Mouse (Mus musculus): ENCODE results near the gene Ascl3.

Ascl3 gene

DNA sequence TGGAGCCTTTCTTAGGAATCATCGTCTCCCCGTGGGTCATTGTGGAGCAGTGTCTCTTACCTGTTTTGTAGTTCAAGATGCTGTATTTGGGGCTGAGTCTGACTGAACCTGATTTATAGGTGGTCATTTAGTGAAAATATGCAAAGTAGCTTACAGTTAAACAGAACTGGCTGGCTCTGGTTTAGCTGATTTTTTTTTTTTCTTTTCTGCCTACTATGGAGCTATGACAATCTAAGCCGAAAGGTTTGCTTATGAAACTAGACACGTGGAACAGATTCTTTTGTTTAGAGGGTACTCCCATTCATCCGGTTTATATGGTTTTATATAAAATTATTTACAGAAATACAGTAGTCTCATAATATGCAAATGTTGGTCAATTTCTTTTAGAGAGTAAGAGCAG lies at the start of gene Ascl3:
TSS of gene Ascl3 (minus strand) at position 101 of the 400 bp plus-strand sequence.
- no peak for DNase-seq (ENCODE audit: low spot score in 2 of 2)

GRCm38 (mm10) chr7:109781087-109781469 lies 49.6 kb upstream of the Ascl3 start:
- peak in 1 of 2 experiments; percentile 22 for DNase-seq (ENCODE audit: low spot score in 2 of 2)

DNA sequence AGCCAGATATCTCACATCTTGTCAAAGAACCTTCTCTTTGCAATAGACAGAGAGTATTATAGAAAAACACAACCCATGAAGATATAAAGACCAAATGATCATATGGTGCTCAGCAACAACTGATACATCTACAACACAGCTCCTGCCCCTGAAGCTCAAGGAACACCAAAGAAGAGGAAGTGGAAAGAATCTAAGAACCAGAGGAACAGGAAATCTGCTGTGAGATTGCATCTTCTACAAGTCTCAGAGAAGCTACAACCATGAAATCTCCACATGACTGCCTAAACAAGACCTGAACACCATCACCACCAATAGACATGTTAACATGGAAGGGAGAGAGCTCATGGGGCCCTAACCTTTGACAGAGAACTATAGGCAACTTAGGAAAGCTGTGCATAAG lies 40.7 kb upstream of the Ascl3 start:
- DNase-seq (ENCODE audit: low spot score in 2 of 2), result no peak

DNA sequence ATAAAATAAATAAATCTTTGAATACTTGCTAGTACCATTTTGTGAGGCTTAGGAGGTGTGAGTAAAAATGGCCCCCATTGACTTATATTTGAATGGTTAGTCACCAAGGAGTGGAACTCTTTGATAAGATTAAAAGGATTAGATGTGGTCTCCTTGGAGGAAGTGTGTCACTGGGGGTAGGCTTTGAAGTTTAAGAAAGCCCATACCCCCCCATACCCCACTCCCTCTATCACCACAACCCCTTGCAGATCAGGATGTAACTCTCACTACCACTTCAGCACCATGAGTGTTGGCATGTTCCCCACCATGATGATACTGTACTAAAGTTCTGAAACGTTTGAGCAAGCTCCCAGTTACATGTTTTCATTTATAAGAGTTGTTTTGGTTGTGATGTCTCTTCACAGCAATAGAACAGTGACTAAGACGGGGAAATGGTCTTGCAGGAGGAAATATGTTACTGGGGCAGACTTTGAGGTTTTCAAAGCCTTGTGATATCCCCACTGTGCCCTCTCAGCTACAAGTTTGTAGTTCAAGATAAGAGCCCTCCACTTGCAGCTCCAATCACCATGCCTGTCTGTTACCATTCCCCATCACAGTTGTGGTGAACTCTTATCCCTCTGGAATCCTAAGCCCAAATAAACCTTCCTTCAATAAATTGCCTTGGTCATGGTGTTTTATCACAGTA lies 37.3 kb upstream of the Ascl3 start:
- no peak for DNase-seq (ENCODE audit: low spot score in 2 of 2)

DNA sequence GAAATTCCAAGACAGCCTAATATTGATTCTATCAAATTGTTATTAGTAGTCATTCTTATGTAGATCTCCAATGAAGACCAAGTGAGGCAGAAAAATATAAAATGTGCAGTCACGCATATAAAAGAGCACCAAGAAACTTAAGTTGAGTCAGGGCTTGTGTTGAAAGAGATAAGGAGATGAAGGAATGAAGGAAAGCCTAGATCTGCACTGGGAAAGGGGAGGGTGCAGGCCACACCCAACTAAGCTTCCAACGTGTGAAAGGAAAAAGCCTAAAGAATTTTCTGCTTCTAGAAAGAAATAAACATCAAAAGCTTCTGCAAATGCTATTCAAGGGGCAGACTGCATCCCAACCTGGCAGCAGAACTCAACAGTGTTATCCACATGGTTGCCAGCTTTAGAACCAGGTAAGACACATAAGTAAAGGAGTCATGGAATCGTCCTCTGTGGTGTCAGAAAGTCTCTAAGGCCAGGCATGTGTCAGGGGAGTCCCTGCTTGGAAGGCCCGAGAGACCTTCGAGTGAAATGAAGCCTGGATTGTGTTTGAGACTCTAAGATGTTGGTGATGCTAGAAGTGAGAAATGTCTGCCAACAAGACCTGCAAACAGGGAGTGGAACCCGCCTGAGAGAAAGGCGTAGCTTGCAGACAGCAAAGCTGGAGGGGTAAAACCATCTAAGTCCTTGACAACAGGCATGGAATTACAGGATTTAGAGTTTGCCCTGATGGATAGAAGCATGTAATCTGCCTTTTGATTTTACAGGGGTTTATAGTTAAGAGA lies 36.2 kb upstream of the Ascl3 start:
- DNase-seq (ENCODE audit: low spot score in 2 of 2), result peak in 1 of 2 experiments; percentile 19

DNA sequence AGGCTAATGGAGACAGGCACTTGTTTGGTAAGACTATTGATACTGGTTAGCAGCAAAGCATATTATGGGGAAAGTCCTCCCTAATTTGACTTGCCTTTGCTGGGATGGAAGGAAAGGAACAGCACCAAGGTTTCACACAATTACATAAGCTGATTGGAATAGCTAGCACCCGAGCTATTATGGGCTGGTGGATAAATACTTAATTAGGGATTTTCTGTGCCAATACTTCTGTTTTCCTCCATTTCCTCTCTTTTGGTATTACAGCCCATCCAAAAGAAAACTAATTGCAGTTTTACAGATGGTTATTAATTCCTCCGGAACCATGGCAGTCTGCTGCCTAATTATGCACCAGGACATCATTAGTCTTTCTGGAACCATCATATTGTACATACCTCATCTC lies 32.5 kb upstream of the Ascl3 start:
- no peak for DNase-seq (ENCODE audit: low spot score in 2 of 2)

DNA sequence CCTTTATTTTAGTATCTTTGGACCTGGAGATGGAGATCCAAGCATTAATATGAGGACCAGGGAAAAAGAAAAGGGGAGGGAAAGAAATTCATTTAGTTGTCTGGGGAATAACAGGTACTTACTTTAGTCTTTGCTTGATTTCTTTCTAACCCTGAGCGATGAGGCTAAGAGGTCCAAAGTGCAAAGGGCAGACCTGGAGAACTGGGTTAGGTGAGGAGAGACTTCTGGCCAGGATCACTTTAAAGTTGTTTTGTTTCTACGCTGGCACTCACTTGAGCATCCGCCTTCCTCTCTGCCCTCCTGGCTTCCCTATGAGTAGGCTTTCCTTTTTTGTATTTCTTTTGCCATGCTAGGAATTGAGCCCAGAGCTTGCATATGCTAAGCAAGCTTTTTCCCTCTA lies 24.8 kb upstream of the Ascl3 start:
- DNase-seq (ENCODE audit: low spot score in 2 of 2), result no peak

GRCm38 (mm10) chr7:109754034-109754433 lies 22.5 kb upstream of the Ascl3 start:
- DNase-seq (ENCODE audit: low spot score in 2 of 2), result no peak

- peak; percentile 77 to 79 for DNase-seq (ENCODE audit: low spot score in 2 of 2)
Observed at GRCm38 (mm10) chr7:109752008-109752925, 20.7 kb upstream of the Ascl3 start, which contains the start of gene Tmem9b. TSS of gene Tmem9b (minus strand) at chr7:109752875.

DNA sequence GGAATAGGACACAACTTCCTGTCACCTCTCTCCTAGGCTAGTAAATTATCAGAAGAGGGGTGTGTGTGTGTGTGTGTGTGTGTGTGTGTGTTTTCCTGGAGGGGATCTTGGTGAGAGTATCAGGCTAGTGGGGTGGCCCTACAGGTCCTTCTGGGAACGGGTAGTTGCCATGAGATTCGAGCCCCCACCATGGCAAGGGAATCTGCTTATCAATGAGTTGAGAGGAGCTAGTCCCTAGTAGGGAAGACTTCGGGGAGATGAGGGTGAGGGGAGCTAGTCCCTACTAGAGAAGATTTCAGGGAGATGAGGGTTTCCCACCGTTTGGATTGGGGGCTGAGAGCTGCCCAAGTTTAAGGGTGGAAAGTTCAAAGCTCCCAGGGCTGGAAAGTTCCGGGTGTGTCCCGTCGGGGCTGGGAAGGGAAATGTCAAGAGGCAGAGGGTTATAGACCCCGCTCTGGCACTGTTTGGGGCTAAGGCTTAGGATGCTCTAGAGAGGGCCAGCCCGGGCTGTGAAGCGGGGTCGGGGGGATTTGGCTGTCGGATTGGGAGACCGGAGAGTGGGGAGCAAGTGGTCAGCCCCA lies 20.0 kb upstream of the Ascl3 start:
- no peak for DNase-seq (ENCODE audit: low spot score in 2 of 2)

- DNase-seq (ENCODE audit: low spot score in 2 of 2), result no peak
Observed at GRCm38 (mm10) chr7:109747747-109748146, 16.2 kb upstream of the Ascl3 start.

GRCm38 (mm10) chr7:109741703-109742102 lies 10.2 kb upstream of the Ascl3 start:
- DNase-seq (ENCODE audit: low spot score in 2 of 2), result no peak

GRCm38 (mm10) chr7:109741060-109741459 lies 9.5 kb upstream of the Ascl3 start:
- DNase-seq (ENCODE audit: low spot score in 2 of 2), result no peak

- DNase-seq (ENCODE audit: low spot score in 2 of 2), result no peak
Observed at GRCm38 (mm10) chr7:109739822-109740370, 8.4 kb upstream of the Ascl3 start.

DNA sequence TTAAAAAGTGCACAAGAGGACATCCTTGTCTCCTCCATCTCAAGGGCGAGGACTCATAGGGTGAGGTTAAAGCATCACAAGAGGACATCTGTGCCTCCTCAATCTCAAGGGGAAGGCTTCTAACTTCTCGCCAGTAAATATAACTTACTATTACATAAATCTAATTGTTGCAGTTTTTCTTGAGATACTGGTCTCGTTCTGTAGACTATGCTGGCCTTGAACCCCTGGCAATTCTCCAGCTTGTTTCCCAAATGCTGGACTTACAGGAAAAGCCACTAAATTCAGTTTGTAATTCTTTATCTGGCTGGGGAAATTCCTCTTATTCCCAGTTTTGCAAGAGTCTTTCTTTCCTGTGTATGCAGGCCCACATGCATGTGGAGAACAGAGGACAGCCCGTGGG lies 3.3 kb upstream of the Ascl3 start:
- no peak for DNase-seq (ENCODE audit: low spot score in 2 of 2)

DNA sequence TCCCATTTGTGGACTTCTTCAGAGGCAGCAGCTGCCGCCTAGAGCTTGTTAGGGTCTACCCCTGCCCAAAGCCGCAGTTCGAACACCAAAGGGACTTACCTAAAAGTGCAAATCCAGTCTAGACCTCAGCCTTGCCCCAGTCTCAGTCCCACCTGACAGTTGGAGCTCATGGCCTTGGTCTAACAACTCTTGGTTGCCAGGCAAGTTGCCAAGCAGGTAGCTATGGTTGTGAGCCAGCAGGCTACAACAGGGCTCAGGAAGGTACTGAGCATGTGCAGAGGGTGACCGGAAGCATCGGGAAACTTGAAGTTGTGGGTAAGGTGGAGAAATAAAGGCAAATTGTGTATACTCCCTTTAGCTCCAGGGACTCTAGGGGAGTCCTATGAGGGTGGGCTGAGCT lies 7.8 kb downstream of the Ascl3 start, which contains the start of gene BC051019:
TSS of gene BC051019 (minus strand) at position 154 of the 400 bp plus-strand sequence.
- no peak for DNase-seq (ENCODE audit: low spot score in 2 of 2)

DNA sequence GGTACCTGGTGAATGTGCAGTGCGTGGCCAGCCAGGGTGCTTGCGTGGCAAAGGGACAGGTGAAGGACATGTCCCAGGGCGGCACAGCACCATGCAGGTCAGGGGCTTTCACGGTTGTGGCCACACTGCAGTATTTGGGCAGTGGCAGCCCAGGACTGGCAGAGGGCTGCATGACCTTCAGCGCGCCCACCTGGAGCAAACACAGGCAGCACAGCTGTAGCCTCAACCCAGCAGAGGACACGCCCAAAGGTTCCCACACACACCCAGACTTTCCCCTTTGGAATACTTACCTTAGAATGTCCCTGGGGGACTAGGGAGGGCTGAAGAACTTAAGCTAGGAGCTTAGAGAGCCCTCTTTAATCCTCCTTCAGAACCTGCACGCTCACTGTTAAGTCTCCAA lies 8.4 kb downstream of the Ascl3 start:
- no peak for DNase-seq (ENCODE audit: low spot score in 2 of 2)

GRCm38 (mm10) chr7:109722618-109723017 lies 8.9 kb downstream of the Ascl3 start:
- DNase-seq (ENCODE audit: low spot score in 2 of 2), result no peak

- no peak for DNase-seq (ENCODE audit: low spot score in 2 of 2)
Observed at GRCm38 (mm10) chr7:109719286-109719685, 12.2 kb downstream of the Ascl3 start.

GRCm38 (mm10) chr7:109713434-109713982 lies 18.0 kb downstream of the Ascl3 start:
- DNase-seq (ENCODE audit: low spot score in 2 of 2), result no peak

DNA sequence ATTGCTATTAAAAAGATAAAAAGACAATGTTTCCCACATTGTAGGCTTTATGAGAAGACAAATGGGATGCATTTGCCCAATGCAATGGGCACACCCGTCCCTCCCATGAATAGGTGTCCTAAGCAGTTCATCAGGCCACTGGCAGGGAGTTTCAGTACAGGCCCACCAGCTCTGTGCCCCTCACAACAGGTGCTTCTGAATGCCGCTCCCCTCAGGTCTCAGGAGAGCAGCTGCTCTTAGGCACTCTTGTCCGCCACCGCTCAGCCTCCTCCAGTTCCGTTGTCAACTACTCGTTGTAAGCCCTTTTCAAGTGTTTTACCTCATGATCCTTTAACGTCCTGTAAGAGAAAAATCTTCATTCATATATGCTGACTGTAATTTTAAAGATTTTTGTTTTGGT lies 19.3 kb downstream of the Ascl3 start:
- no peak for DNase-seq (ENCODE audit: low spot score in 2 of 2)
